Mouse (Mus musculus) ovary, postnatal 14 days (tissue): ENCODE results near the gene Prdm2.

Experiments used
- DNase-seq: peaks from one replicate; pipeline ENCODE4 v3.0.0; 2022; ENCODE audit warnings: low spot score

The Prdm2 gene

DNA sequence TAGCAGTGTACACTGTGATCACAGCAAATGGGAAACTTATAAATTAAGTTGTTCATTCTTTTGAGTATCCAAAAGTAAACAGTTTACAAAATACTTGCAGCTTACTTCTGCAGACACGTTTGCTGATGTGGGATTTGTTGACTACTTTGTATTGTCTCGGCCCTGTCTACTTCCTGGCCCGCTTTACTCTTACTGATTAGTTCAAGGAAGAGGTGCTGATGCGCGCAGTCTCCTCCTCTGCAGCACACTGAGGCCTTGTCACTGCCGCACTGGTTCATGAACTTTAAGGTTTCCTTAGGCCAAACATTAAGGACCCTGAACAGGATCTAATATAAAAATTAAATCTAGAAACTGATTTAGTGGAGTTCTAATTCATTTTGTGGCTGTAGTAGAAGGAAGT lies 58.2 kb downstream of the Prdm2 start:
- DNase-seq, result no peak

DNA sequence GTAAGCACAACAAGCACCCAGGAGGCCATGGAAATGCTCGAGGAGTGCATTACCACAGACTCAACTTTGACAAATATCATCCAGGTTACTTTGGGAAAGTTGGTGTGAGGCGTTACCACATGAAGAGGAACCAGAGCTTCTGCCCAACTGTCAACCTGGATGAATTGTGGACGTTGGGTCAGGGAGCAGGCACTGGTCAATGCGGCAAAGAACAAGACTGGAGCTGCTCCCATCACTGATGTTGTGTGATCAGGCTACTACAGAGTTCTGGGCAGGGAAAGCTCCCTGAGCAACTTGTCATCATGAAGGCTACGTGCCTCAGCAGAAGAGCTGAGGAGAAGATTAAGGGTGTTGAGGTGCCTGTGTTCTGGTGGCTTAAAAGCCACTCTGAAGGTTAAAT lies 60.2 kb downstream of the Prdm2 start:
- no peak for DNase-seq

DNA sequence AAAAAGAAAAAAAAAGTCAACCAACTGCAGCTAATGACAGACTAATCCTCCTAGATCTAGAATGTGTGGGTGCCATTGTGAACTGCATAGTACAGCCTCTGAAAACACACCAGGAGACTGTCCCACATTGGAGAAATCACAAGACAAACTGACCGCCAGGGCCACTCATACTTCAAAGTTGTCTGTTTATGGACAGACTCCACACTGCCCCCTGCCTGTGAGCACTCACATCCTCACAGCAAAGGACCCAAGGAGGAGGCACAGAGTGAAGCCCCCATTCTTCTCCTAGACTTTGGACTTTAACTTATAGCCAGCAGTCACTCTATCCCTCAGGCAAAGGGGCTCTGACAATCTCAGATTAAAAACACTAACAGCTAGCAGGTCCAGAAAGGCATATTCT lies 61.5 kb downstream of the Prdm2 start:
- DNase-seq, result no peak

DNA sequence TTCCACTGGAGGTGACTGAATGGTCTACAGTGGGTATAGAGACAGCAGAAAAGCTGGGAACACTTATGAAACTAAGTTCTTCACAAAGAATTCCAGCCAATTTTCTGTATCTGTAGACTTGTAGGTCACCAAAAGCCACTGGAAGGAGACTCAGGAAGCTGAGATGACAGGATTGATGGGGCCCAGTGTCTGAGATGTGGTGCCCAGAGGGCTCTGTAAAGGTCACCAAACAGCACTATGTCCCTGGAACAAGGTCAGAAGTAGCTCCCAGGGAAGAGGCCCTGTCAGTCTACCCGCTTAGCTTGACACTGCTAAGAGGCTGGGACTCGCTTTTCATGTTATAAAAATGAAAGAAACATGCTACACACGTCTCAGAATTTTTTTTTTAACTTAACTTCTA lies 65.1 kb downstream of the Prdm2 start:
- no peak for DNase-seq

DNA sequence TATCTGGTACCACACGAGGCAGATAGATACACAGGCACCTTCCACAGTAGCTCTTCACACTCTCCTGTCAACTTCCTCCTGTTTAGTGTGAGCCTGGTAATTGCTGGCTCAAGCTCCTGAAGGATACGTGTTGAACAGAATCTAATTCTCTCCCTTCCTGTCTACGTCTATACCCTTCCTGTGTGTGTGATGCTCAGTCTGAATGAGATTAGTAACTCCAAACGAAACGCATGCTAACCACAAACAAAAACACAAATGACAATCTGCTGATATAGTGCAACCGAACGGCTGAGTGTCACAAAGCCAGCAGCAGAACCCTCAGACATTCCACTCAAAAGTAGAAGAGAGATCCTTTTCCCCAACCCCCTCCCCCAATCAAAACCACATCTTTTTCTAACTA lies 69.2 kb downstream of the Prdm2 start:
- no peak for DNase-seq

DNA sequence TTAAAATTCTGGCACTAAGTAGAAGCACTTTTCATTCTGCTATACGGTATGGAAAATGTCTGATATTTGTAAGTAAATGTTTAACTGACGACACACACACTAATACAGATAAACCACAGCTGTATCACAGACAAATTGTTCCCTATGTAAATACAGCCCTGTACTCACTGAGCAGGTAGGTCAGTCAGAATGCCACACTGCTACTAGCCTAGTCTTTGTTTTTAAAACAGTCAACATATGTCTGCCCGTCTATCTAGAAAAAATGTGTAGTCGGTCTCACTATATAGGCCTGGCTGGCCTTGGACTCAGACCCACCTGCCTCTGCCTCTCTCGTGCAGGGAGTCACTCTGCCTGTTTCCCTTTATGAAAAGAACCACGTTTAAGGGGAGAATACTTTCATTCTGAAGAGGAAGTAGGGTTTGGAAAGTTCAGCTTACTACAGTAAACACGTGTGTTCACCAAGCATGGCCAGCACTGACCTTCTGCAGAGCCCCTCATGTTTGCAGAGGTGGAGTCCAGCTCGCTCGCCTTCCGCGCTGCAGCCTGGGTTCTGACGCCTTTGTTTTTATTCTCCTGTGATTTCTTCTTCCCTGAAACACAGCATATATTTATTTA lies 71.0 kb downstream of the Prdm2 start:
- DNase-seq, result no peak

DNA sequence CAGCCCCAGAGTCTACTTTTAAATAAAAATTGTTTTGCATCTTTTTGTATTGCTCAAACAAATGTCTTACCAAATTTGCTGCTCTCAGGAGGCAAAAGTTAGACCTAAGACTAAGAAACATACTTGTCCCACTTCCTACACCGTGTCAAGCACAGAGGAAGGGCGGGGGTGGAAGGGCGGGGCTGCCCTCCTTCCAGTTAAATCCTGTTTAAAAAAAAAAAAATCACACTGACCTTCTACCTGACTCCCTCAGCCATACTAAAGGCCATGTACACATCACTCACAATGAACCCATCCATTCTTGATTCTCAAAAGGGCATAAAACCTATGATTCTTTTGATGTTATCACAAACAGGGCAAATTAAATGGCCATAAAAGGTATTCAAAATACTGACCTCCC lies 71.9 kb downstream of the Prdm2 start:
- no peak for DNase-seq

DNA sequence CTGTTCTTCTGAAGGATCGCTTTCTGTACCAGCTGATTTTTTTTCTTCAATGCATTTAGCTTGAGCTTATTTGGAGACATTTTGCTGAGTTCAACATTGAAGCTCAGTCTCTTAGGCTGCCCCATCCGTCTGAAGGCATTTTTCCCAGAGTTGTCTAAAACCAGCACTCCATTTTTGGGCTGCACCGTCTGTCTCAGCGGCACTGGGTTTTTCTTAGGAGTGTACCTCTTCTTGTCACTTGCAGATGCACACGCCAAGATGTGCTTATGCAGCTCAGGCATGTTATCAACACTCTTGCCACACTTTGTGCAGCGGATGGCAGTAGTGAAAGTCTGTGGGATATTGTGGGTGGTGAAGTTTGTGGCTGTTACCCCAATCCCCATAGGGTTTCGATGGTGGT lies 80.4 kb downstream of the Prdm2 start:
- no peak for DNase-seq

DNA sequence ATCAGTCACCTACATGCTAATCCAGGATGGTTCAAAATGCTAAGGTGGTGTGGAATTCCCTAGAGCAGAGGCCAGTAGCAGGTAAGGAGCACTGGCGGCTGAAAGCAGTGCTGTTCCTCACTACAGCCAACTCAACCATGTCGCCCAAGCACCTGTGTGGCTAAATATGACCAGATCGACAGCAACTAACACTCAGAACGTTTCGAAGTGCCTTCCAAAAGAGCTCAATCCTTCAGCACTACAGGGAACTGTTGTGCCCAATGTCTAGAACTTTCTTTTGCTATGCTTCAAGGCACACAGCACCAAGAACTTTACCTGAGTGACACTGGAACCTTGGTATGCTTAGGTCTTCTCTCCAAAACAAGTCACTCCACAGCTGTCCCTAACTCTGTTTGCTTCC lies 82.4 kb downstream of the Prdm2 start:
- DNase-seq, result no peak

DNA sequence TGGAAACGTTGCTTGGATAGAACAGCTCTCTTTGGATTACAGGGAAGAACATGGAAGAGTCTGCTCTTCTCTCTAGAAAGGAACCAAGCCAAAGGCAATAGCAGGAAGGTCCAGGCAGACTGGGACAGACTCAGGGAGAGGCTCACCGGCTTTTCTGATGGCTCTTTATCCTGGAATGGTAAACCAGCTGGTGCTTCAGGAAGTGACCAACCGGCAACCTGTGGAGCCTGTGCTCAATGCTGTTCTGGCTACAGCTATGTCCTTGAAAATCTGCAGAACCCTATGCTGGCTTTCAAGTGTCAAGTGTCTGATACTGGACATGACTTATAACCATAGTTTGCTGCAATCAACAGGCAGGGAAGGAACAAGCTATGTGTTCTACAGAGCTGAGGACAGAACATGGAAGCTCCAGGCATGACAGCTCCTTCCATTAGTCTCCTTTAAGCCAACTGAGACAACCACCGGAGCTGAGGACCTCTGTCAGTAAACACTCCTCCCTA lies 83.5 kb downstream of the Prdm2 start:
- DNase-seq, result no peak

DNA sequence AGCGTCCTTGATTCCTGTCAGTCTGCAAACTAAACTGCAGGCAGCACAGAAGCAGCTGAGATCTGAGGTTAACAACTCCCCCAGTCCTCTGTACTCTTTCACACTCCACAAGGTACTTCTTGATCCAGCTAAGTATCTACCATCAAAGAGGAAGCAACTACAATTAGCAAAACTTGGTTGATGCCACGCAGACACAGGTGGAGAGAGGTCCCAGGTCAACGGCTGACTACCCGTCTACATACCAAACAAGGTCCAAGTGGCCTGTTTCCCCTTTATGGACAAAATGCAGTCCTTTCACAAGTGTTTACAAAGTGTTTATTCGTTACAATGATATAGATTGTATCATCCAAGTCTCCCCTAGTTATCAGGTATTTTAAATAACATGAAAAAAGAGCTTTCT lies 85.6 kb downstream of the Prdm2 start:
- no peak for DNase-seq

DNA sequence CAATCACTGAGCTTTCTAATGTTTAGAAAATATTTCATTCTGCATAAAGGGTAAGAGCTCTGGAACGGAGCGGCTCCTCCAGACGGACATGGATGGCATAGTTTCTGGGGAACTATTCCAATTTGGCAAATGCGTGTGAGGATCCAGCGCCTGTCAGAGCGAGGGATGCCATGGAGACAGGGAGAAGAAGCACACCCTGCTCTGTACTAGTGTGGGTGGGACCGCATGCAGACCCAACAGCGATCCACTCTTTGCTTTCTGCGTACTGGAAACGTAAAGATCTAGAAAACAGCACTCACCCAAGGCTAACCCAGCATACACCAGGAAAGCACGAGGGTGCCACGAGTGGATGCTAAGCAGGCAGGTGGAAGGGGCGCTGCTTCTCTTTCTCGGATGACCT lies 86.3 kb downstream of the Prdm2 start:
- DNase-seq, result no peak

DNA sequence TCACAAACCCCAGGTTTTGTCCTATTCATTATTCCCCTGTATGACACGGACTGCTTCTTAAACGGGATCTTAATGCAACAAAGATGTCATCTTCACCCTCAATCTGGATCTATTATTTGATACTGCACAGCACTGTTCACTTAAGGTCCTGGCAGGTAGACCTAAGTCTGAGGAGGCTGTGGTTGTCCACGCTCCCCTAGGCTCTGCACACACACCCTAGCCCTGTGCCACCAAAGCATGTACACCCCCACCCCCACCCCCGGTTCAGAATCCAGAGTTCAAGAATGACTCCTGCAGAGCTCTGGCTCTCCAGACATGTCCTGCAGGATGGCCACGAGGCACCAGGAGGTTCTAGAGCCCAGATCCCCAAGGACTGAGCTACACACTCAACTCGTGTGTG lies 87.5 kb downstream of the Prdm2 start:
- no peak for DNase-seq

DNA sequence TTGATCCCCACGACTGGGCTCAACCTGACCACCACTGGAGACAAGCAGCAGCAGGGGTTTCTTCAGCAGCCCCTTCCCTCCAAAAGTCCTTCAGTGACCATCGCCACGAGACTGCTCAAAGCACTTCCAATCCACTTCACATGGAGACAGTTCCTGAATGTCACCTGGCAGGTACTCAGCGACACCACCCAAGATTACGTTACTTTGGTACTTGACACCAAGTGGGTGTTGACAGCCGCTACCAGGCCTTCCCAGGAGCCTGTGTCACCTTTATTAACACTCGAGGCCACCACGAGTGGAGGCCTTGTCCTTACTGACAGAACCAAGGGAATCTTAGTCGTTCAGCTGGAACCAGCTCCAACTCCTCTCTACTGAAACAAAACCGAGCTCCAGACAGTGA lies 89.8 kb downstream of the Prdm2 start:
- no peak for DNase-seq

DNA sequence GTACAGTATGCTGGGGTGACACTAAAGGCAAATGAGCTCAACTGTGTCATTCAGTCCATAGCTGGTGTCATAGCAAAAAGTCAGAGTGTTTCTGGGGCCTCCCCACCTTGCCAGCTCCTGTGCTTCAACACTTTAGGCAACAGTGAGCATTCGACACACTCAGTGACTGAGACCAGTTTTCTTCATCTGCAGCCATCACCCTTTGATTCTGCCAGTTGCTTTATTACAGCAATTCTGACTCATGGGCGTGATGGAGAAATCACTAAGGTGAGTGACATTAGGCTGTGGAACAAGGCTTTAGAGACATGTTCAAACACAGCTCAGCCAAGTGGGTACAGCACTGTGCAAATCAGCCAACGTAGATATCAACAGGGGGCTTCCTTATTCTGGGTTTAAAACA lies 91.6 kb downstream of the Prdm2 start:
- no peak for DNase-seq

DNA sequence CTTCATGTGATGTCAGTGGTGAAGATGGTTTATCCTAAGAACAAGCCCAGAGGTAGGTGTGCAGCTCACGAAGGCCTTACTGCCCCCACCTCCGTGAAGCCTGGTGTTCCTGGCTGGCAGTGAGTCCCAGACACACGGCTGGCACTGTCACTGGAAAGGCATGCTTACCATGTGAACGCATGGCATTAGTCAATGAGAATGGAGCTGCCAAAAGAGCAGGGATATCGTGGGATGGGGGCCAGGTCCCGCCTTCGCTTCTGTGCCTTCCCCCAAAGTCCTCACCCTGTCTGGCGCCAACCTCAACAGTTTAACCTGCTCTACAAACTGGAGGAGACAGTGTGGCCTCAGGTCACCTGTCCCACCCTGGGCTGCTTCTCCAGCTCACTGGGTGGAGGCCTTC lies 92.8 kb downstream of the Prdm2 start:
- DNase-seq, result no peak

DNA sequence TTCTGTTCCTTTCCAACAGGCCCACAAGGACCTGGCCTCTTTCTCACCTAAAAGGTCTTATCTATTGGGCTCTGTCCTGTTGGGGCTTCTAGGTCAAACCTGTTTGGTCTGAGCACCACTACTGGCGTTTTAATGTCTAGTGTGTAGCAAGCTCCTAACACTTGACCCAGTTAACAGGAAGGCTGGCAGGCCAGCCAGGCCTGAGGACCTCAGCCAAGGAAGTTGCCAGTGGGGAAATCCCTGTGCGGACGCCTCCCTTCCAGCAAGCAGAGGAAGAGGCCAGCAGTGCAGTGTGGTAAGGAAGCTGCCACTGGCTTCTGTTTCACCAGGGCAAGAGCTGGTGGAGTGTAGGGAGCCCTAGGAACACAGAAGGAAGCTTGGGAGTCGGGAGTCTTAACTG lies 94.0 kb downstream of the Prdm2 start:
- peak; percentile 34 for DNase-seq

DNA sequence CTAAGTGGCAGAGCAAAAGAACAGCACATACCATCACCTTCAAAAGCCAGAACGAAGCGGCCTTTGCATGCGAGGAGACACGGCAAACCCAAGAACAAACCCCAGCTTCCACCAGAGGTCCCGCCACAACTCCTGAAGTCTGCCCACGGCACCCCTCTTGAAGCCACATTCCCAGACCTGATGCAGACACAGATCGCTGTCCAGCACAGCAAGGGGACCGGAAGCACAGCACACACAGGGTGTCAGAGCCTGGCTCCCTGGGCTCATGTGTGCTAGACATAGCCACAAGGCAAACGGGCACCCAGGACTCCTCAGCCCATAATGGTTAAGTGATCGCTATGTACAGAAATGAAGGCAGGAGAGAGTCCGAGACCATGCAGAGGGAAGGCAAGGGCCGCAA lies 96.9 kb downstream of the Prdm2 start:
- no peak for DNase-seq

DNA sequence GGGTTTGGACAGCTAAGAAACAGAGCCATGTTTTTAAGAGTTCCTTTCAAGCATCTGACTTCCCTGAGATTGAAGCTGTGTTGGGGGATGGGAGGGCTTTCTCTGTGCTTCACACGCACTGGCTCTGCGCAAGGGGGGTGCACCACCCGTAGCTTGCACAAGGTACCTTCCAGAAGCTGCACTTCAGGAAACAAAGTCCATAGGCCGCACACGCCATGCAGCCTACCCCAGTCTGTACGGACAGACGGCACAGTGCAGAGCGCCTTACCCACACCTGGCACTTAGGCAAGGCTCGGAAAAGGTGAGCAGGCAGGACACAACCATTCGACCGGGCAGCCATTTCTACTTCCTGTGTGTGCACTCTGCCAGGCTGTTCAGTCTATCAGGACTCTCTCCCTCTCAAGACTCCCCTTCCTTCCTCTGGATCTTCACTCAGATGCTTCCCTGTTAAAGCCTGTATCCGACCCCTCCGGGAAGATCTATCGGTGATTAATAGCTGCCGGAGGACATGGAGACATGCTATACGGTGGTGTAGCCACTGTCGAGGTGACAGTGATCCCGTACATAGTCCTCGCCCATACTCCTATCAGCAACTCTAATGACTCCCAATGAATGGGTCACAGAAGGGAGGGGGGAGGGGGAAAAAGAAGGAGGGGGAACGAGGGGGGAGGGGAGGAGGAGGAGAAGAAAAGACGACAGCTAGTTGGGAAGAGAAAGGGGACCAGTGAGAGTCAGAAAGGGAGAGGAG lies 98.4 kb downstream of the Prdm2 start:
- DNase-seq, result no peak

DNA sequence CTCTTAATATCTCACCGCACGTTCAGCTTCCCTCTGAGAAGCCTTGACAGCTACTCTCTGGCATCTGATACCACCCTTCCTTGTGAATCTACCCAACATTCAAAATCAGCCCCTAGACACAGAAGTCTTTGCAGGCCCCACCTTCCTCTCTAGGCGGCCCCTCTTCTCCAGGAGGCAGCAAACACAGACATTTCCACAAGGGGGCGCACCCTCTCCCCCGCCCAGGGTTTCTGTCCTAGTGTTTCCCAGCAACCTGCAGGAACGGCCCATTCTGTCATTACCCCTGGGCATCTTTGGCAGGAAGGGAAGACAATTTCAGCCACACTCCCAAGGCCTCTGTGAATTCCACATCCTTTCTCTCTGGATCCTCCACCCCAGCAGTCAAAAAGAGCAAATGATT lies 99.8 kb downstream of the Prdm2 start:
- peak; percentile 52 for DNase-seq

DNA sequence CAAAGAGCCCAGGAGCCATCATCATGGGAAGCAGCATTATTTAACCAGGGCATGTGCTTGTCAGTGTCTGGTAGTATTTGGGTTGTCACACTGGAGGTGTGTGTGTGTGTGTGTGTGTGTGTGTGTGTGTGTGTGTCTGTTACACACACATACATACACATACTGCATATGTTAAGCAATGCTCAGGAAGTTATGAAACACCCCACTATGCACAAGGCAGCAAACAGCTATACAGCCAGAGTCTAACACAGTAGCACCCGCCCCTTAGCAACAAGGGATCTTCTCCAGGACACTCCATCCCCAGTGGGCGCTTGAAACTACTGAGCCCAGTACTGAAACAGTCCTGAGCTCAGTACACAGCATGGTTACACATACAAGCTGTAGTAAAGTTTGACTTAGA lies 100.4 kb downstream of the Prdm2 start:
- no peak for DNase-seq

DNA sequence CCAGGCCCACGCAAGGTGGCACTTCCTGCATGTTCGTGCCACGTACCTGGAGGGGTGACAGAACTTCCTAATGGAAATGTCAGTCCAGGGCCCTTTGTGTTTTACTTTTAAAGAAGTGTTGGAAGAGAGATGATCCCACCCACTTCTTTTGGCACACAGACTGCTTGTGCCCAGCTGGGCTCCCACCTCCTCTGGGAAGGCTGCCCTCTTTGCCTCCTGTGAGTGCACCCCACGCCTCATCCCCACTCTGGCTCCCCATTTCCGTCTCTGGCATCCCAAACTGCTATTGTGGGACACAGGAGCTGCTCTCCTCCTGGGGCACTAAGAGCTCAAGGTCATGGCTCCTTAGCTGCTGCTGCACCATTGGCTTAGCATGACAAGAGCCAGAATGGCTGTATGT lies 100.9 kb downstream of the Prdm2 start:
- DNase-seq, result no peak

DNA sequence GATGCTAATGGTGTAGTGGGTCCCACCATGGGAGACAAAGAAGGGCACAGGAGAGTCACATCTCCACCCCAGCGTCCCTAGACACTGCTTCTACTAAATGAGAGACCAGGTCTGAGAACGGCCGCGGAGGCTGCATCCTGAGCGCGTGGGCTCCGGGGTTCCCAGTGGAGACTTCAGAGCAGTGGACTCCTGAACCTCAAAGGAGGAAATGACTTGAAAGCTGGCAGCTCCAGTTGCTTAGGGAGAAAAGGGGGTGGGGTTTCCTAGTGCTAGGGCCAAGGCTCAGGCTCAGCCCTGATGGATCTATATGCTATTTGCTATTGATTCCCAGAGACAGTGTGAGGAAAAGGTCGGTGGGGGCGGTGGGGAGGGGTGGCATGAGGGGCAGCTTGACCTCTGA lies 104.2 kb downstream of the Prdm2 start:
- DNase-seq, result no peak

DNA sequence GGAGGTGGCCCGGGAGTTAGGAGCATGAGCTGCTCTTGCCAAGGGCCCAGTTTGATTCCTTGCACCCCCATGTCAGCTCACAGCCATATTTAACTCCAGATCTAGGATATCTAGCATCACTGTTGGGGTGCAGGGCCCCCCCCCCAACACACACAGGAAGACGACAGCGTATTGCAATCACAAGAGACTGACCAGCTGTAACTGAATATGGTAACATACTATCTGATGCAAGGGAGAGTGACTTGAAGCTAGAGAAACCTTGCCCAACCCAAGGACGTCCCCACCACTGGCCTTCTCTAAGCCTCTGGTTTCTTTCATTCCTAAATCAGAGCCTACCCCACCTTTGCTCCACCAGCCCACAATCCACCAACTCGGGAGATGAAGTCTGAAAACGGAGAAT lies 105.8 kb downstream of the Prdm2 start:
- no peak for DNase-seq
